Mouse (Mus musculus) cortical plate, adult 2 months (tissue): ENCODE measurements around the gene Itpr2.

Source experiments
- CTCF ChIP-seq: fragments of 200-500 bp; IDR thresholded peaks from 2 replicates; pipeline ENCODE4 v1.5.1; 2011; ENCODE audit warnings: mild to moderate bottlenecking, control low read depth, low read length; ENCODE audit not compliant: insufficient read depth; ENCODE audit errors: extremely low read depth
- POLR2A ChIP-seq: fragments of 200-500 bp; IDR thresholded peaks from 2 replicates; pipeline ENCODE4 v1.6.1; 2011; ENCODE audit warnings: mild to moderate bottlenecking, low read length, control low read depth; ENCODE audit not compliant: insufficient read depth; ENCODE audit errors: extremely low read depth

DNA sequence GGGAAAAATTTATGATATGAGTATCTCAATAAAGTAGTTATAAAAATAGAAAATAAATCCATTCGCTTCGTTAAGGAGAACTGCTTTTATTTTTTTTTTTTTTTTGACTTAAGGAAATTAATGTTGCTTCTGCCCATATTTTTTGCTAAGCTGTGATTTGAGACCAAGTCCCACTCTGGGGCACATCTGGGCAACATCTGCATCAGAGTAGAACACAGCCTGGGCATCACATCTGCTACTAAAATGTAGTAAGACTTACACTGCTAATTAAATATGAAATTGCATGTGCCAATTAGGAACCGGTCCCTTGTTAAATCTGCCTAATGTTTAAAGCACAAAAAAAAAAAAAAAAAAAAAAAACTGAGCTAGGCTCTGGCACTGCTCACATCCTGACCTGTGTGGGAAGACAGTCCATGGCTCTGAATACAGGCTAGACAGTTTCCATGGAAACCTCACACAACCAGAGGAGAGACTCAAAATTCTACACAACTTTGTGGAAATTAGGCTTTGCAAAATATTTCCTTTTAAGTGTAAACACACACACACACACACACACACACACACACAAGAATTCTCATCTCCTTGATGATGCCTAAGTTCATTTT is 247.7 kb downstream of the Itpr2 start:
- TF ChIP-seq CTCF (no peak), POLR2A (no peak)
